Mouse (Mus musculus): ENCODE results near the gene Hoxc13. TPM values are rescaled to one million over a fixed set of nuclear protein-coding genes. Genes with fewer than 3 reads are reported as not detected.
A peak's percentile ranks its signal among the peaks of the same experiment; 100 is the strongest.

The Hoxc13 gene
- polyA plus RNA-seq, 1 experiment from 2014 or later: 0.16 TPM

GRCm38 (mm10) chr15:102922012-102922362 lies 1.1 kb downstream of the Hoxc13 start:
- peaks cover 12% of the 10 kb centered on the region for H3K4me1 ChIP-seq (replicated peaks)
- WGBS: 1% methylated on average over 24 of the region's 24 CpGs
- no peak for DNase-seq (ENCODE audit: low spot score)
- H3K4me3 ChIP-seq: no peak overlapping the region
- H3K27me3 ChIP-seq (ENCODE audit: insufficient read depth, poor library complexity, severe bottlenecking): peaks cover 100% of the 10 kb centered on the region
- H3K36me3 ChIP-seq: no peaks in the 10 kb centered on the region
- H3K27ac ChIP-seq: no peak overlapping the region
- H3K9me3 ChIP-seq: no peaks in the 10 kb centered on the region

- peaks cover 100% of the 10 kb centered on the region for H3K27me3 ChIP-seq (ENCODE audit: insufficient read depth, poor library complexity, severe bottlenecking)
- DNase-seq (ENCODE audit: low spot score): peak; percentile 37
Observed at GRCm38 (mm10) chr15:102922636-102923500, 2.0 kb downstream of the Hoxc13 start.

GRCm38 (mm10) chr15:102927032-102927645 lies 6.2 kb downstream of the Hoxc13 start:
- H3K4me1 ChIP-seq (replicated peaks): no peaks in the 10 kb centered on the region
- H3K36me3 ChIP-seq: no peaks in the 10 kb centered on the region
- peak; percentile 54 for DNase-seq (ENCODE audit: low spot score)
- no peak overlapping the region for H3K27ac ChIP-seq
- under 1% methylated on average over 40 of the region's 40 CpGs for WGBS
- peaks cover 100% of the 10 kb centered on the region for H3K27me3 ChIP-seq (ENCODE audit: insufficient read depth, poor library complexity, severe bottlenecking)
- no peaks in the 10 kb centered on the region for H3K9me3 ChIP-seq
- H3K4me3 ChIP-seq: no peak overlapping the region

More at GRCm38 (mm10) chr15:102922636-102923500, 2.0 kb downstream of the Hoxc13 start:
- H3K4me1 ChIP-seq (replicated peaks): peaks cover 12% of the 10 kb centered on the region
- H3K9me3 ChIP-seq: no peaks in the 10 kb centered on the region
- H3K27ac ChIP-seq: no peak overlapping the region
- H3K4me3 ChIP-seq: no peak overlapping the region
- WGBS: 11% methylated on average over 6 of the region's 6 CpGs
- no peaks in the 10 kb centered on the region for H3K36me3 ChIP-seq

- no peak for DNase-seq (ENCODE audit: low spot score)
- no peaks in the 10 kb centered on the region for H3K9me3 ChIP-seq
- no peak overlapping the region for H3K4me3 ChIP-seq
- peaks cover 100% of the 10 kb centered on the region for H3K27me3 ChIP-seq (ENCODE audit: insufficient read depth, poor library complexity, severe bottlenecking)
- H3K27ac ChIP-seq: no peak overlapping the region
- no peaks in the 10 kb centered on the region for H3K4me1 ChIP-seq (replicated peaks)
- H3K36me3 ChIP-seq: no peaks in the 10 kb centered on the region
- WGBS: under 1% methylated on average over 23 of the region's 23 CpGs
Observed at GRCm38 (mm10) chr15:102931706-102932358, 10.9 kb downstream of the Hoxc13 start.

- under 1% methylated on average over 12 of the region's 12 CpGs for WGBS
- no peak for DNase-seq (ENCODE audit: low spot score)
- Histone ChIP-seq H3K4me3 (no peak overlapping the region), H3K4me1 (replicated peaks) (peaks cover 1% of the 10 kb centered on the region; the same call in 1 of the 2 replicates), H3K27ac (no peak overlapping the region), H3K36me3 (no peaks in the 10 kb centered on the region), H3K9me3 (no peaks in the 10 kb centered on the region), H3K27me3 (ENCODE audit: insufficient read depth, poor library complexity, severe bottlenecking) (peaks cover 100% of the 10 kb centered on the region)
Observed at GRCm38 (mm10) chr15:102934438-102934837, 13.5 kb downstream of the Hoxc13 start.

- Histone ChIP-seq H3K27ac (no peak overlapping the region), H3K9me3 (no peaks in the 10 kb centered on the region), H3K27me3 (ENCODE audit: insufficient read depth, poor library complexity, severe bottlenecking) (peaks cover 100% of the 10 kb centered on the region), H3K4me3 (no peak overlapping the region), H3K36me3 (no peaks in the 10 kb centered on the region), H3K4me1 (replicated peaks) (peaks cover 5% of the 10 kb centered on the region; the same call in 1 of the 2 replicates)
- DNase-seq (ENCODE audit: low spot score): peak; percentile 64
- under 1% methylated on average over 27 of the region's 27 CpGs for WGBS
Observed at GRCm38 (mm10) chr15:102934897-102935296, 14.0 kb downstream of the Hoxc13 start.

GRCm38 (mm10) chr15:102936279-102936972 lies 15.5 kb downstream of the Hoxc13 start, which contains the start of gene Hoxc12:
Gene Hoxc12, plus strand, starts transcription at chr15:102936757.
- 2% methylated on average over 31 of the region's 31 CpGs for WGBS
- DNase-seq (ENCODE audit: low spot score): no peak

GRCm38 (mm10) chr15:102937036-102937666 lies 16.2 kb downstream of the Hoxc13 start:
- H3K4me1 ChIP-seq (replicated peaks): peaks cover 5% of the 10 kb centered on the region; the same call in 1 of the 2 replicates
- H3K36me3 ChIP-seq: no peaks in the 10 kb centered on the region
- H3K9me3 ChIP-seq: no peaks in the 10 kb centered on the region
- 1% methylated on average over 50 of the region's 50 CpGs for WGBS
- no peak overlapping the region for H3K27ac ChIP-seq
- peaks cover 100% of the 10 kb centered on the region for H3K27me3 ChIP-seq (ENCODE audit: insufficient read depth, poor library complexity, severe bottlenecking)
- no peak overlapping the region for H3K4me3 ChIP-seq
- peak; percentile 60 for DNase-seq (ENCODE audit: low spot score)

More at GRCm38 (mm10) chr15:102936279-102936972, 15.5 kb downstream of the Hoxc13 start, which contains the start of gene Hoxc12:
- no peak within 1 kb of the TSS for H3K4me3 ChIP-seq
- peaks cover 100% of the 10 kb centered on the region for H3K27me3 ChIP-seq (ENCODE audit: insufficient read depth, poor library complexity, severe bottlenecking)
- H3K4me1 ChIP-seq (replicated peaks): peaks cover 5% of the 10 kb centered on the region; the same call in 1 of the 2 replicates
- no peaks in the 10 kb centered on the region for H3K9me3 ChIP-seq
- H3K36me3 ChIP-seq: no peaks in the 10 kb centered on the region
- no peak within 1 kb of the TSS for H3K27ac ChIP-seq

- Histone ChIP-seq H3K4me1 (replicated peaks) (peaks cover 11% of the 10 kb centered on the region; the same call in 1 of the 2 replicates), H3K36me3 (no peaks in the 10 kb centered on the region), H3K9me3 (no peaks in the 10 kb centered on the region), H3K27ac (no peak overlapping the region), H3K27me3 (ENCODE audit: insufficient read depth, poor library complexity, severe bottlenecking) (peaks cover 100% of the 10 kb centered on the region), H3K4me3 (no peak overlapping the region)
- no peak for DNase-seq (ENCODE audit: low spot score)
- WGBS: 1% methylated on average over 34 of the region's 34 CpGs
Observed at GRCm38 (mm10) chr15:102939256-102940155, 18.6 kb downstream of the Hoxc13 start.

- H3K36me3 ChIP-seq: no peaks in the 10 kb centered on the region
- peak; percentile 62 for DNase-seq (ENCODE audit: low spot score)
- H3K9me3 ChIP-seq: no peaks in the 10 kb centered on the region
- under 1% methylated on average over 53 of the region's 53 CpGs for WGBS
- H3K27ac ChIP-seq: no peak overlapping the region
- H3K4me1 ChIP-seq (replicated peaks): peaks cover 11% of the 10 kb centered on the region; the same call in 1 of the 2 replicates
- peaks cover 100% of the 10 kb centered on the region for H3K27me3 ChIP-seq (ENCODE audit: insufficient read depth, poor library complexity, severe bottlenecking)
- peak overlapping the region; percentile 32 for H3K4me3 ChIP-seq
Observed at GRCm38 (mm10) chr15:102942739-102943467, 22.0 kb downstream of the Hoxc13 start.

GRCm38 (mm10) chr15:102943468-102943813 lies 22.5 kb downstream of the Hoxc13 start:
- Histone ChIP-seq H3K4me1 (replicated peaks) (peaks cover 11% of the 10 kb centered on the region; the same call in 1 of the 2 replicates), H3K27ac (no peak overlapping the region), H3K27me3 (ENCODE audit: insufficient read depth, poor library complexity, severe bottlenecking) (peaks cover 100% of the 10 kb centered on the region), H3K36me3 (no peaks in the 10 kb centered on the region), H3K9me3 (no peaks in the 10 kb centered on the region), H3K4me3 (no peak overlapping the region)
- 2% methylated on average over 5 of the region's 5 CpGs for WGBS
- DNase-seq (ENCODE audit: low spot score): no peak

All from hindbrain, embryonic 10.5 days (tissue).